Mouse (Mus musculus) cerebellum, adult (tissue): ENCODE results near the gene Sipa1.
"Not testable (repeated sequence)": the region's sequence is repeated elsewhere in the genome, so short reads cannot be mapped to it uniquely, and the experiment has no call there.

Source experiments
- ATAC-seq: cut with Nextera tagmentation; 2 replicates; pipeline ENCODE4 v1.9.2; 2017; ENCODE audit warnings: mild to moderate bottlenecking, moderate library complexity, mixed read lengths; ENCODE audit not compliant: insufficient number of reproducible peaks, low FRiP score, low TSS enrichment

The Sipa1 gene

DNA sequence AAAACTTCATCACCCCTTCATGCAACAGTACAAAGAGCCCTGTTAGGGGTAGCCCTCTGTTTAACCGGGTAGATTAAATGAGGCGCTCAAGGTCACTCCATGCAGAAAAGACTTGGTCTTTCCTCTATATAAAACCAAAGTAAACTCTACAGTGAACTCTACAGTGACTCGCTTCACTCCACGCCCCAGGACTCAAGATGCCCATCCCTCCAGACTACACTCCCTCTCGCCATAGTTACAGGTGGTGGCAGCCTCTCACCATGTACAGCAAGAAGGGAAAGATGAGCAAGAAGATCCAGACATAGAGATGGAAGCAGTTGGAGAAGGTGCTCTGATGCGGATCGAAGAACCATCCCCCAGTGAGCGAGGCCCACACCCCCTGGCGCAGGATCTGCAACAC is 24.2 kb upstream of the Sipa1 start:
- no peak for ATAC-seq

DNA sequence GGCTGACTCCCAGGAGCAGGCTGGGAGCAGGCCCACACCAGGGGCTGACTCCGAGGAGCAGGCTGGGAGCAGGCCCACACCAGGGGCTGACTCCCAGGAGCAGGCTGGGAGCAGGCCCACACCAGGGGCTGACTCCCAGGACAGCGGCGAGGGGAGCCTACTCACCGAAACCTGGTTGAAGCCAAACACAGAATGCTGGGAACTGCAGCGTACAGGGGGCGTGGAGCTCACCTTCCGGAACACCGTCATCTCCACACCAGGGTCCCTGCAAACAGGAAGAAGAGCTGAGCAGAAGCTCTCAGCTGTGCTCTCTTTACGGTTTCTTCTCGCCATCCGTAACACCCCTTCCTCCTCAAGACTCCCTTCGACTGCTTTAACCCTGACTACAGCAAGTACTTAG is 23.4 kb upstream of the Sipa1 start:
- ATAC-seq = not testable (repeated sequence)

DNA sequence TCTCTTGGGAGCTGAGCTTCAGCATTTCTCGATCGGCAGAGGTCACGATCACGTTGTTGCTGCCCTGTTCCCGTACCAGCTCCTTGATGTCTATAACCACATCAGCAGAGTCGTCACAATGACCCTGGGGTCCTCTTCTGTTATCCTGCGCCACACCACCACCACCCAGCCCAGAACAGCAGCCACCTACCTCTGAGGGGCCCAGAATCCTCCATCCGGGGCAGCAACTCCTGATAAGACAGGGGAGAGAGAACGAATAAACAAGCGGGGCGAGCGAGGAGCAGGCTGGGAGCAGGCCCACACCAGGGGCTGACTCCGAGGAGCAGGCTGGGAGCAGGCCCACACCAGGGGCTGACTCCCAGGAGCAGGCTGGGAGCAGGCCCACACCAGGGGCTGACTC is 22.9 kb upstream of the Sipa1 start:
- no peak for ATAC-seq

DNA sequence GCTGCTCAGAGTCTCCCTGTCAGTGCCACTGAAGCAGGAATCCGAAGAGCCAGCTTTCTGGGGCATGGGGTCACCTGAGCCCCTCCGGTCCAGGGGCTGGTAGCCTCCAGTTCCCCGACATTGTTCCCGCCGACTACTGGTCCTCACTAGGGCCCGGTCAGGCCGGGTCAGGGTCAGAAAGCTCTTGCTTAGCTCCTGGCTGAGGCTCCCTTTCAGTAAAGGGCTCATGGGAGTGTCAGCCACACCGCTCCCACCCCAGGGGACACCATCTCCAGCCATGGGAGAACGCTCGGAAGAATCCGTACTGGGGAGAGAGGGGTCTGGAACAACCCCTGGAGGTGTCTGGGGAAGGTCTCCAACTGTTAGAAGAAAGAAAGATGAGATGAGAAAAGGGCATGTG is 22.4 kb upstream of the Sipa1 start:
- no peak for ATAC-seq

DNA sequence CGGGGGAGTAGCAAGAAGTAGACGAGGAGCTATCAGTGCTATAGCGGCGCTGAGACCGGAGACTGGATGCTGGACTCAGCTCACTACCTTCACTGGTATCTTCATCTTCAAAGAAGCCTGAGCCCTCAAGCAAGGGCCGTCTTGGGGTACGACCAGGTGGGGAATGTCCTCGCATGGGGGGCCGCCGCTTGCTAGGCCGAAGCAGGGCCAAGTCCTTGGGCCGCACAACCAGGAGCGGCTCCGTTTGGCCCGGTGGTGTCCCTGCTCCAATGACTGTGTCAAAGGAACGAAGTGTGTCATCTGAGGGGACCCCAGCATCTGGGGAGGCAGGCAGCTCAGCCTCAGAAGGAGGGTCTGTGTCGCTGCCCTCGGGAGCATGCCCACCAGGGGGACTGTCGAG is 21.9 kb upstream of the Sipa1 start:
- ATAC-seq = no peak

DNA sequence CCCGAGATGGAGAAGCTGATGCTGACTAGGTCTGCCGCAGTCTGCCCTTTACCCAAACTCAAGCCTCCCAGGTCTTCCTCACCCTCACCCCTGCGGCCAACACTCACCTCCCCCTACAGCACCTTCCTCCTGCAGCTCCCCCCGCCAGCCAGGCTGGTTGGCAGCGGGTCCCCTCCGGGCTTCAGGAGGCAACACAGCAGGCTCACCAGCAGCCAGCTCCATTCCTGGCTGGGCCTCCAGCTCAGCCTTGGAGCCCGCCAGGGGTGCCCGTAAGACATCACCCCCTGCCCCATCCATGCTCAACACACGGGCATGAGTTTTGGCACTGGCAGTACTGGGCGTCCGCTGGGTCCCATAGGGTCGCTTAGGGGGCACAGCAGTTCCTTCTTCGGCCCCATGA is 21.5 kb upstream of the Sipa1 start:
- ATAC-seq = no peak

DNA sequence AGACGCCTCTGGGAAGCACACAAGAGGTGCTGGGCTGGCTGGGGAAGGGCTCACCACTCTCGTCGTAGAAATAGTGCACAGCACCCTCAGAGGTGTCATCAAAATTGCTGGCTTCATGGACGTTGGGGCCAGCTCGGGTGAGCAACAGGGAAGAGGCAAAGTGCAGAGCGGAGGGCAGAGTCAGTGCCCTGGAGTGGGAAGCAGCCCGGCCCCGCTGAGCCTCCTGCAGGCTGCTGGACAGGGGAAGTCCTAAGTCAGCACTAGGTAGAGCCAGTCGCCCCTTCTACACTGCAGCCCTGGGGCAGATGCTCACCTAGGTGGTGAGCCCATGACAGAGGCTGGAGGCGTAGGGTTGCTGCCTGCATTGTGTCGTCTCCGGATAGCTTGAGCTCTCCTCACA is 20.7 kb upstream of the Sipa1 start:
- no peak for ATAC-seq

DNA sequence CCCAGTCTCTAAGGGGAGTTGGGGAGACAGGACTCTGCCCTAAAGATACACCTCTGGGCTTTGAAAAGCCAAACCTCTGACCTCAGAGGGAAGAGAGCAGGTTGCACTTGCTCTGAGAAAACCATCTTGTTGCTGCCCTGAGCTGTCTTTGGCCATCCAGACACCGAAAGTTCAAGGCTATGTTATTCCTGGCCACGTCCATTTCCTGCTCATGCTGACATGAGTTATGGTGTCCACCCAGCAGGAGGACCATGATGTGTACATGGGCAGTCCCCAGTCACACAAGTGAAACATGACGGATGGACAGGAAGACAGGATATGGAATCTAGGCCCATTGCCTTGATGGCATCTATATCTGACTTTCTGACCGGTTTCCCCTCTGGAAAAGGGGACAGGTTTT is 16.9 kb upstream of the Sipa1 start:
- no peak for ATAC-seq

DNA sequence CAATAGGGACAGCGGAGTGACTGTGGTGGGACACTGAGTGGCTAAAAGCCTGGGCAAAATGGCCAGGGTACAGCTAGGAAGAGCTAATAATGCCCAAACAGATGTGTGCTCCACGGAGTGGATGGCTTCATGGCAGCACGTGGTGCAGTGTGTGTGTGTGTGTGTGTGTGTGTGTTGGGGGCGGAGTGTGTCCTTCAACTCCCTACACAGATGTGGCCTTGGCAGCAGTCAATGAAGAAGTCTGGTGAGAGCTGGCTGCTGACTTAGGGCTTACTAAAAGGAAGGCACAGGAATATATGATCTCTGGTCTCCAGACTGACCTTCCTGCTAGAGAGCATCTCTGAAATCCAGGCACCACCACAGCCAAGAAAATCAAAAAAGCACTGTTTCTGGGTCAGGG is 4.9 kb upstream of the Sipa1 start:
- ATAC-seq = no peak

DNA sequence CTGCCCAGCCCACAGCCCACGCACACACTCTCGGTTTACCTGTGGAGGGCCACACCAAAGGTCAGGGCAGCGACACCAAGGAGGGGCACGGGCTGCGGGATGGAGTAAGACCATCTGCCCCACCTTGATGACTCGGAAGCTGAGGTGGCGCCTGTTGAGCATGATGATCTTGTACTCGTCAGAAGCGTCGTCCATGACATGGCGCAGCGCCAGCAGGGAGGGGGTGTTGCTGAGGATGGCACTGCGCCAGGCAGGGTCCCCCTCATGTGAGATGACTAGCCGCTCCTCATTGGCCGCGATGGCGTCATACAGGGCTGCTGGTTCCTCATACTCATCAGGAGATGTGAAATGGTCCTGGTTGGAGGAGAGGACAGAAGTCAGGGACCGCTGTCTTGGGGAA is 2.9 kb upstream of the Sipa1 start:
- no peak for ATAC-seq

DNA sequence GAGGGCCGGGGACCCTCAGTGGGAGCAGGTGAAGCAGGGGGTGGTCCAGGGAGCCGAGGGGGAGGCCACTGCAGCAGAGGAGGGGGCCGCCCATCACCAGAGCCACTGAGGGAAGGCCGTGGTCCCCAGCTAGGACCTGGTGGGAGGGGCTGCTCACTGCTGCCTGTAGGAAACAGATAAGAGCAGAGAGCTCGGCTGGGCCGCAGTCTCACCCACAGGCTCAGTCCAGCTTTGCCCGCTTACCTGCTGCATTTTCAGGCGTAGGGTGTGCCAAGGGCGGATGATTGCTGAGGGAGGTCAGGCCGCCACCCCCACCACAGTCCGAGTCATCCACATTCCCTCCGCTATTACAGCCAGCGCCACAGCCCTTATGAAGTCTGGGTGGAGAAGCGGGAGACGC is 2.0 kb upstream of the Sipa1 start:
- no peak for ATAC-seq

DNA sequence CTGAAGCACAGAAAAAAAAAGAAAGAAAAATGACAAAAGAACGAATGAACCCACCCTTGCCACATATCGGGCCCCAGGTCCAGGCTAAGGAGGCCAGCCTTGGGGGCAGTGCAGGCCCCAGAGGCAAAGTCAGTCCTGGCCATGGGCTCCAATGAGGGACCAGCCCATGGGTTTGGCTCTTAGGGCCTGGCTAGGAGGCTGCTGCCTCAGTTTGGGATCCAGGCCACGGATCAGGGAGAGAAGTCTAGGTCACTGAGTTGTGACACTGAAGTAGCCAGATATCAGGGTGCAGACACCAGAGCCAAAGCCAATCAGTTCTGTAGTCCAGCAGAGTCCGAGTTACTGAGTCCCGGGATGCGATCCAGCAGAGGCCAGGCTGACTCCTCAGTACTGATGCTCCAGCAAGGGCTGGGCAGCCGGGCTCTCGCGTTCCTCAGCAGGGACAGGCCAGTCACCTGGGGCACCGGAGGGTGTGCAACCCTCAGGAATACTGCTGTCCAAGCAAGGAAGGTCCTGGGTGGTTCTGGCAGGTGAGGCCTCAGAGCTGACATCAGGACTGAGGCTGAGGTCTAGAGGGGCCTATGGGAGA is 1.3 kb upstream of the Sipa1 start:
- no peak for ATAC-seq

DNA sequence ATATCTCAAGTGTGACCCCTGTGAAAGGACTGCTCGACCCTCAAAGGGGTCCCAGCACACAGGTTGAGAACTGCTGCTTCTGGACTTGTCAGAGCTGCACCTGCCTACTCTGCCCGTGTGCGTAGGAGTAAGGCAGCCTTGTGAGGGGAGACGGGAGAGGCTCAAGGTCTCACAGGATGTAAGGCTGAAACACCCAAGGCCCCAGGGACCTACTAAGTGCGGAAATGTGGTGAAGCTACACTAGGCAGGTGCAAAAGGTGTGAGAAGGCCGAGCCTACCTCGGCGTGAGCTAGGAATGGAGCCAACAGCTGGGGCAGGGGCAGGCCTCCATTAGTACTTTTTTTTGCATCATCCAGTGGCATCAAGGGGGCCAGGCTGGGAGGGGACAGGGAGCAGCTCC is 1.2 kb downstream of the Sipa1 start:
- no peak for ATAC-seq

DNA sequence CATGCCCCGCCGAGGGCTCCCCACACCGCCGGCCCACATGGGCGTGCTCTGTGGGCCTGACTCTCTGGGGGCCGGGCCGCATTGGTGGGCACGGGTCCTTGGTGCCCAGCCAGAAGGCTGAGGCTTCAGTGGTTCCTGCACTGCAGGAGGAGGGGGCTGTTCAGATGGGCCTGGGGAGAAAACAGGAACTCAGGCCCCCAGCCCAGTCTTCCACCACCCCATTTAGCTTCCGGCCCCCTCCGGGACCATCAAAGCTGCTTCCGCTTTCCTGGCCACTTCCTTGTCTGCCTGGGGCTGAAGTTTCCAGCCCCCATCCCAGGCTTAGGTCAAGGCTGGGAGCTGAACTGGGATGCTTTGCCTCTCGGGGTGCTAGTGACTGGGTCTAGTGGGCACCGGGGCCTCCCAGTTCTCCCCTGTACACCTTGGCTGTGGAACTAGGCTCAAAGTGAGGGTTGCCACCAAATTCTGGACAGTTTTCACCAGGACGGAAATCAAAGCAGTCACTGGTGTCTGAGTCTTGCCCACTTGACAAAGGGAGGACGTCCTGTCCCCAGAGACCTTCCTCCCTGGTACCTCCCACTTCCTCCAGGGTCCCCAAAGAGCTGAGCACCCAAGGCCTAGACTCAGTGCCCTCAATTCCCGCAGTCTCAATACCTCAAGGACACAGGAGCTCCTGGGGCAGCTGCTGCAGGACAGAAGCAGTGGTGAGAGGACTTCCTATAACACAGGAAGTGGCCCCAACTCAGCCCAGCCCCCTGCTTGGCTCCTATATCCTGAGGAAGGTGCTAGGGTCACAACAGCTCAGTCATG is 2.4 kb downstream of the Sipa1 start:
- ATAC-seq = no peak

DNA sequence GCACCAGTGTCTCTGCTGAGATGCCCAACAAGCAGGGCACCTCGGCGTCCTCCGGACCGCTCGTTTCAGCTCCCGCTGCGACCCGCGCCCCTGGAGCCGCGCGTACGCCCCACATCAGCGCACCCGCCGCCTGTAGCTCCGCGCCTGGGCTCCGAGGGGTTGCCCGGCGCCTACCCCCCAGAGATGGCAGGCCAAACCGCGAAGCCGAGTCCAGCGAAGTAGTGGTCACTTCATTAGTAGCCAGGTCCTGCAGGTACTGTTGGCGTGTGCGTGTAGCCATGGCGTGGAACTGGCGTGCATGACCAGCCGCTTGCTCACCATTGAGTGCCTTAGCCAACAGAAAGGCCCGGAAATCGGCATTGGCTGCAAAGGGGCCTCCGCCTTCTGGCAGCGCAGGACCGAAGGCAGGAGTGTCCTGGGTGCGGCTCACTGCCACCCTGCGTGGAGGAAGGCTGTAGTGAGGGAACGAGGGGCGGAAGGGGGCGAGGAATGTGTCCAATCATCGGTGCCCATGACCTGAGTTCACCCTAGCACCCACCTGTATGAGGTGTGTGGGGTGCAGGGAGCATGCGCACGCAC is 8.7 kb downstream of the Sipa1 start:
- ATAC-seq = no peak

DNA sequence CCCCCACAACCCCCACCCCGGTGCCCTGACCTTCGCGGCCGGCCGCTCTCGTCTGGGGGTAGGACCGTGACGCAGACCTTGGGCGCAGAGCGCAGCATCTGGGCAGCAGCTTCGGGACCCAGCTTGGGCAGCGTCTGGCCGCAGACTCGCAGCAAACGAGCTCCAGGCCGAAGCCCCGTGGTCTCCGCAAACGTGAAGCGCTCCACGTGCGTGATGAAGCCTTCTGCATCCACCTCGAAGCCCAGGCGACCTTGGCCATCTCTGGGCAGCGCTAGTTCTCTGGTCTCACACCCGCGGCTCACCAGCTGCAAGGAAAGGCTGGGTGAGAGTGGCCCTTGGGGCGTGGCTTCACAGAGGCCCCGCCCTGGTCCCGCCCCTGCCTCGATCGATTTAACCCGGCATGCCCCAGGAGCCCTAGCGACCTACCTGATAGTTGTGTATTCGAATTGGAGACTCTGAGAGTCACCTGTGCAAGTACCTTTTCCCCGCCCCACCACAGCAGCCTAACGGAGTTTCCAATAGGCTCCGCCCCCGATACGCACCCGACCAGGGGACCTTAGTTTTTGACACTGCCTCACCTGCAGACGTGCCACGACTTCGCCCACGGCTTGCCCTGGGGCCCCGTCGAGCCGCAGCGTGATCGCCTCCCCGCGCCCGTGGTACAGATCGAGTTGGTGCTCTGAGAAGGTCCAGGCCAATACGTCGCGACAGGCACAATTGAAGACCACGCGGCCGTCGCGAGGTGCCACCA is 9.4 kb downstream of the Sipa1 start:
- ATAC-seq = no peak

DNA sequence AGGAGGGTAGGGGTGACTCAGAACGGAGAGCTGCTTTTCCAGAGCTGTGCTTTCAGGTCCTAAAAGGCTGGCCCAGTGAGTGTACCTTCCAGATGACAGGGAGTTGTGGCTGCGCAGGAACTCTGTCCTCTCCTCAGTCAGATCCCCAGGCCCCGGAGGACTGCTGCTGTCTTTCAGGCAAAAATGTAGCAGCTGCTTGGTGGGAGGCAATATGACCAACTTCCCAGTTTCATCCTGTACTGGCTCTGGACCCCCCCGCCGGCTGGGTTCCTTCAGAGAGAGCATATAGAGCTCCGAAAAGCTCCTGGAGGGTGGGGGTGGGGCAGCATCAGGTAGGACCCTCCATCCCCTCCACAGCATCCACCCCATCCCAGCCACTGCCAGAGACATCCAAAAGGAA is 10.9 kb downstream of the Sipa1 start:
- no peak for ATAC-seq

DNA sequence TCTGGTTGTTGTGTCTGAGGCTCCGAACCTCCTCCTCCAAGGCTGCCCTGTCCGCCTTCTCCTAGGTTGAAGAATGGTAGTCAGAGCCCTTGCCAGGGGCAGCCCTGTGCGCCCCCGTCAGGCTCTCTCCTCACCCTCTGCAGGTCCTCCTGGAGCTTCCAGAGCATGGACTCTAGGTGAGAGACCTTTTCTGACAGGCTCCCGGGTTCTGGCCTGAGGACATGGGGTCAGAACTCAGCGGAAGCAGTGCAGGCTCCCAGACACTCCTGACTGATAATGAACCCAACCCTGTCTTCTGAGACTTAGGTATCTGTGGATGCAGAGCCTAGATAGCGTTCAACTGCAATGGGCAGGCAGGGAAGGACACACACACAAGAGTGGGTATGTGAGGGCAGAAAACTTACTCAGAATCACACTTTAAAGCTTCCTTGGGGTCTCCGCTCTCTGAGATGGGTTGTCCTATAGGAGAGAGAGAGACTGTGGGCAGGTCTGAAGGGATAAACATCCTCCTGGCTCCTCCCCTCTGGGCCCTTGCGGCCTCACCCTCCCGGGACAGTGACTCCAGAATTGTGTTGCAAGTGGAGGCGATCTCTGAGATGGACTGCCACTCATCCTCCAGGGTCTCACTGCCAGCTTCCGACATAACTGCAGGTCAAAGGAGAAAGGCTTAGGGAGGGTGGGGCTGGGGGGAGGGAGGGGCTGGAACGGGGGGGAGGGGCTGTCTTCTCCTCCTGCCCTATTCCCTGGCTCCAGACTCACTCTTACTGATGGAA is 11.8 kb downstream of the Sipa1 start:
- no peak for ATAC-seq

DNA sequence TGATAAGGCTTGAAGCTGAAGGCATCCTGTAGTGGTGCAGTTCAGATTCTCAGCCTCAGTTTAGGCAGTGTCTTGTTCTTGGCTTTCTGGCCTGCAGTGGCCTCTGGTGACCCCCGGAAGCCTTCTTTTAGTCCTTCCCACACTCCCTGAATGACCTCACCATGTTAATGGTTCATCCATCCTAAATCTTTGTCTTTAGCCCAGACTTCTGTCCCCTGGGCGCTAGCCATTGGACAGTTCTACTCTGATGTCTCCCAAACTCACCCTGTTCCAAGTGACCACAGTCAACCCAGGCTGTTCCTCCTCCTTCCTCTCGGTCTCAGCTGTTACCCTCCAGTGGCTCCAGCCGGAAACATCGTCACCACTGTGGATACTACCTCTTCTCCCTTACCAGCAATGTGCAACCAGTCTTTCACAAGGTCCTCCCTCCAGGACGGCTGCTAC is 14.2 kb downstream of the Sipa1 start:
- no peak for ATAC-seq
